Mouse (Mus musculus): ENCODE data around the gene Klk1b26. TPM values are rescaled to one million over a fixed set of nuclear protein-coding genes. Genes with fewer than 3 reads are reported as not detected.

The Klk1b26 gene
- total RNA-seq (2023; ENCODE audit: inconsistent age) = not detected in 4 replicates

DNA sequence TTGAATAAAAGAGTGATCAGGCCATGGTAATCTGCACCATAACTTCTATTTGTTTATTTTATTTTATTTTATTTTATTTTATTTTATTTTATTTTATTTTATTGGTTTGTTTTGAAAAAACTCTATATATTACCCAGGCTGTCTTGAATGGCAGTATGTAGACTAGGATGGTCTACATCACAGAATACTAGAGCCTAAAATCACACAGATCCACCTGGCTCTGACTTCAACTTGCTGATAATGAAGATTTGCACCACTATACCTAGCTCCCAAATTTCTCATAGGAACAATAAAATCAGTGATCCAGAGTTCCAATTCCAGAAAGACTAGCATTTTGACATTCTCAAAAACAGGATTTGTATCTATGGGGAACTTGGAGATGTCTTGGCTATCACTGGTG, at the start of gene Klk1b26:
TSS of gene Klk1b26 (plus strand) at position 301 of the 400 bp plus-strand sequence.

GRCm38 (mm10) chr7:43966451-43966850, 45.5 kb upstream of the Klk1b26 start, which contains the start of gene Klk1b1:
Gene Klk1b1, plus strand, starts transcription at chr7:43966751.

GRCm38 (mm10) chr7:43975761-43976160, 36.2 kb upstream of the Klk1b26 start, which contains the start of gene Klk1b9:
Gene Klk1b9, plus strand, starts transcription at chr7:43976061.

DNA sequence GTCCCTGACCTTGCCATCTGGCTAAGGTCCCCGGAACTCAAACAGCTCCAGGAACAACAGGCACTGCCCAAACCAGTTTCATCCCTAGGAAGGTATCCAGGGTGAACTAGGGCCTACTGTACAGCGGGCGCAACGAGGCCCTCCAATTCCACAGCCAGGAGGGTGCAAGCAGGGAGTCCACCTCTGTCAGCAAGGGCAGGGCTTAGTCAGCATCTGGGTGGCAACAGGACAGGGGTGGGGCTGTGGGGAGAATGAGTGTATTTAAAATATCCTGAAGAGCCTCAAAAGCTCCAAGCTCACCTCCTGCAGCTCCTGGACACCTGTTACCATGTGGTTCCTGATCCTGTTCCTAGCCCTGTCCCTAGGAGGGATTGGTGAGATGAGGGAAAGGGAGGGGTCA, 16.4 kb upstream of the Klk1b26 start, which contains the start of gene Klk1b11:
TSS of gene Klk1b11 (plus strand) at position 301 of the 400 bp plus-strand sequence.

GRCm38 (mm10) chr7:44051990-44052389, 40.0 kb downstream of the Klk1b26 start, which contains the start of gene Klk1b27:
Gene Klk1b27, plus strand, starts transcription at chr7:44052290.

Other genes starting within 250 kb of the Klk1b26 start
- gene Klk12, start 243.3 kb upstream of the Klk1b26 start, total RNA-seq (2023; ENCODE audit: inconsistent age) = not detected in 4 replicates
- gene Klk11, start 237.6 kb upstream of the Klk1b26 start, total RNA-seq (2023; ENCODE audit: inconsistent age) = not detected in 4 replicates
- gene Klk10, start 231.1 kb upstream of the Klk1b26 start, total RNA-seq (2023; ENCODE audit: inconsistent age) = not detected in 4 replicates
- gene Klk9, start 220.3 kb upstream of the Klk1b26 start, total RNA-seq (2023; ENCODE audit: inconsistent age) = not detected in 4 replicates
- gene Klk8, start 214.6 kb upstream of the Klk1b26 start, total RNA-seq (2023; ENCODE audit: inconsistent age) = 1.1 to 6.0 TPM (median 4.7 TPM) in 4 replicates
- not detected in 4 replicates for gene Klk7, start 200.9 kb upstream of the Klk1b26 start, total RNA-seq (2023; ENCODE audit: inconsistent age)
- not detected in 4 replicates for gene Klk6, start 187.7 kb upstream of the Klk1b26 start, total RNA-seq (2023; ENCODE audit: inconsistent age)
- not detected in 4 replicates for gene Klk5, start 170.2 kb upstream of the Klk1b26 start, total RNA-seq (2023; ENCODE audit: inconsistent age)
- not detected in 4 replicates for gene Klk4, start 131.0 kb upstream of the Klk1b26 start, total RNA-seq (2023; ENCODE audit: inconsistent age)
- not detected in 4 replicates for gene Klk15, start 78.4 kb upstream of the Klk1b26 start, total RNA-seq (2023; ENCODE audit: inconsistent age)
- gene Klk1b8, start 61.5 kb upstream of the Klk1b26 start, total RNA-seq (2023; ENCODE audit: inconsistent age) = not detected in 4 replicates
- gene Klk1b1, start 45.4 kb upstream of the Klk1b26 start, total RNA-seq (2023; ENCODE audit: inconsistent age) = not detected in 4 replicates
- not detected in 4 replicates for gene Klk1b9, start 36.1 kb upstream of the Klk1b26 start, total RNA-seq (2023; ENCODE audit: inconsistent age)
- gene Klk1b11, start 16.3 kb upstream of the Klk1b26 start, total RNA-seq (2023; ENCODE audit: inconsistent age) = not detected in 4 replicates
- gene Klk1b27, start 40.1 kb downstream of the Klk1b26 start, total RNA-seq (2023; ENCODE audit: inconsistent age) = not detected in 4 replicates
- gene Klk1b21, start 90.2 kb downstream of the Klk1b26 start, total RNA-seq (2023; ENCODE audit: inconsistent age) = not detected in 4 replicates
- not detected in 4 replicates for gene Klk1b22, start 100.5 kb downstream of the Klk1b26 start, total RNA-seq (2023; ENCODE audit: inconsistent age)
- not detected in 4 replicates for gene Klk1b16, start 124.6 kb downstream of the Klk1b26 start, total RNA-seq (2023; ENCODE audit: inconsistent age)
- not detected in 4 replicates for gene Klk1b24, start 176.1 kb downstream of the Klk1b26 start, total RNA-seq (2023; ENCODE audit: inconsistent age)
- gene Klk1b3, start 186.0 kb downstream of the Klk1b26 start, total RNA-seq (2023; ENCODE audit: inconsistent age) = not detected in 4 replicates
- gene Klk1b4, start 195.3 kb downstream of the Klk1b26 start, total RNA-seq (2023; ENCODE audit: inconsistent age) = not detected in 4 replicates
- not detected in 4 replicates for gene Klk1b5, start 203.8 kb downstream of the Klk1b26 start, total RNA-seq (2023; ENCODE audit: inconsistent age)
- not detected in 4 replicates for gene Klk1, start 213.2 kb downstream of the Klk1b26 start, total RNA-seq (2023; ENCODE audit: inconsistent age)
- gene Gm36864, start 224.0 kb downstream of the Klk1b26 start, total RNA-seq (2023; ENCODE audit: inconsistent age) = not detected in 4 replicates
- gene 1700028J19Rik, start 234.5 kb downstream of the Klk1b26 start, total RNA-seq (2023; ENCODE audit: inconsistent age) = 0.87 to 1.9 TPM (median 1.5 TPM) in 4 replicates
- 153 to 193 TPM (median 178 TPM) in 4 replicates for gene 2410002F23Rik, start 234.6 kb downstream of the Klk1b26 start, total RNA-seq (2023; ENCODE audit: inconsistent age)
- gene Acp4, start 245.2 kb downstream of the Klk1b26 start, total RNA-seq (2023; ENCODE audit: inconsistent age) = not detected in 4 replicates
- not detected in 4 replicates for gene Gm15517, start 249.3 kb downstream of the Klk1b26 start, total RNA-seq (2023; ENCODE audit: inconsistent age)